Mouse (Mus musculus) T-cell, adult 66 days (primary cell): ENCODE results near the gene Mylk. TPM values are rescaled to one million over a fixed set of nuclear protein-coding genes. Genes with fewer than 3 reads are reported as not detected.

ENCODE experiments used
- total RNA-seq, 2 experiments: library from RNA; stranded (reverse); gene quantifications; 3 replicates in 1 of 2; 4 replicates in 1 of 2; pipeline ENCODE4 v1.2.4; 2023

The Mylk gene
- not detected for total RNA-seq

DNA sequence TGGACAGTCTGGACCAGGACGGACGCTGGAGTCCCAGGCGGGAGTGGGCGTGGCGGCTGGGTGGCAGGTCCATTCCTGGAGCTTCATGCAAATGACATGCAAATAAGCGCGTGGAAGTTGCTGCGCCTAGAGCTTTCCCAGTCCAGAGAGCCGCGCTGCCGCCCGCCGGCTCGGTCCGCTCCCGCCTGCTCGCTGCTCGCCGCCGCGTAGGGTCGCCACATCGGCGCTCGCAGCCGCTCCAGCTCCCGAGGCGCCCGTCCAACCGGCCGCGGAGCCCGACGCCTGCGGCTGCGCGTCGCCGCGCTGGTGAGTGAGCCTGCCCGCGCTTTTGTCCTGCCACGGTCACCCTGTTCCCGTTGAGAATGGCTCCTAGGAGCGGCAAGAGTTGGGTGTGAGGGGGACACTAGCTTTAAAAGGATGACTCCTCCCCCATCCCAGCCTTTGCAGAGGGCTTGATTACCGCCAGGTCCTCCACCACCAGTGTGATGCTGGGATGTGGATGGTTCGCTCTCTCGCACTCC is at the start of gene Mylk:
Gene Mylk, plus strand, starts transcription at position 146 of the 521 bp plus-strand sequence.

DNA sequence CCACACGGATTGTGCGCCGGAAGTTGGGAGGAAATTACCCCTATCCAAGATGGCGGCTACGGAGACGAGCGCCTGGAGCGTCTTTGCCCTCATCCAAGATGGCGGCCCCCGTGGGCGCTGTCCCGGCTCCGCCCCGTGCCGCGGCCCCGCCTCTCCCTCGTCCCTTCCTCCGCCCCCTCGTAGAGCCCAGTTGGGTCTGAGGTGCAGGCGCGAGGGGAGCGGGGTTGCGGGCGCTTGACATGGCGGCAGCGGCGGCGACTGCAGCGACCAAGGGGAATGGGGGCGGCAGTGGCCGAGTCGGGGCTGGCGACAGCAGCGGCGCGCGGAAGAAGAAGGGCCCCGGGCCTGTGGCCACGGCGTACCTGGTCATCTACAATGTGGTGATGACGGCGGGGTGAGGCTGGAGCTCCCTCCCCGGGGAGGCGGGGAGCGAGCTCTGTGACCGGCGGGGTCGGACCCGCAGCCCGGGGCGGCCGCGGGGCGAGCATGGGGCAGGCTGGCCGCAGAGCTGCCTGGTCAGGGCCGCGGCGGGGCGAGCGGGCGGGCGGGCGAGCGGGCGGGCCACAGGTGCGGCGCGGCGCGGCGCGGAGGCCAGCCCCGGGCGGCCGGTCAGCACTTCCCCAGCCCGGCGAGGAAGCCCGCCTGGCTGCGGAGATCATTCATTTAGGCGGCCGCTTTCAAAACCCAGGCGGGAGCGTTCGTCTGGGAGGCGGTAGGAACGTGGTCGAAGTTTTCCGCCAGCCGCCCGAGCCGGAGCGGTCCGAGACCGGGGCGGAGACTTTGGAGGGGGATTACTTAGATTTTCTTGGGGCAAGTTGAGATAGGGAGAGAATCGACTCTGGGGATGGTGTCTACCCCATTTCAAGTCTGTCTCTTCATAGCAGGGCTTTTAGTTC is 277.5 kb downstream of the Mylk start, which contains the start of gene Hacd2:
Gene Hacd2, plus strand, starts transcription at position 187 of the 896 bp plus-strand sequence.

Other genes with a start within 250 kb of the Mylk start
- gene Kalrn, start 171.7 kb upstream of the Mylk start, total RNA-seq, result 1 to 10 TPM; 2.0 to 2.1 TPM
- gene Ropn1, start 95.3 kb upstream of the Mylk start, total RNA-seq, result not detected
- gene Ccdc14, start 54.6 kb upstream of the Mylk start, total RNA-seq, result 1 to 10 TPM; 4.0 to 4.1 TPM